8 mouse cellular contexts compared by ENCODE assay signal in genomic region chr13:25020540-25020892, GRCm38 (mm10). TPM values are rescaled to one million over a fixed set of nuclear protein-coding genes. Genes with fewer than 3 reads are reported as not detected.
DNase-seq lines count a peak whose midpoint lies in the region; ATAC-seq lines count a peak whose summit lies in the region.

No protein-coding gene starts in this region.

- no peaks in the 10 kb centered on the region for H3K27me3 ChIP-seq in kidney, embryonic 15.5 days
- peaks cover 3% of the 10 kb centered on the region; the same call in 1 of the 2 replicates for H3K27me3 ChIP-seq in embryonic facial prominence, embryonic 10.5 days (replicated peaks; ENCODE audit: low read depth, poor library complexity, severe bottlenecking)
- no peaks in the 10 kb centered on the region for H3K27me3 ChIP-seq in hindbrain, embryonic 13.5 days

- H3K4me3 ChIP-seq in kidney, embryonic 15.5 days (replicated peaks): peak overlapping the region; percentile 82
- peak overlapping the region; percentile 91 for H3K4me3 ChIP-seq in embryonic facial prominence, embryonic 10.5 days
- H3K4me3 ChIP-seq in hindbrain, embryonic 13.5 days: peak overlapping the region; percentile 93

- H3K27ac ChIP-seq in kidney, embryonic 15.5 days: peak overlapping the region; percentile 80
- H3K27ac ChIP-seq in embryonic facial prominence, embryonic 10.5 days (replicated peaks): peak overlapping the region; percentile 93
- peak overlapping the region; percentile 90 for H3K27ac ChIP-seq in hindbrain, embryonic 13.5 days

- WGBS in kidney, embryonic 15.5 days: 42% methylated on average over 4 of the region's 4 CpGs
- 59% methylated on average over 4 of the region's 4 CpGs for WGBS in embryonic facial prominence, embryonic 10.5 days
- 60% methylated on average over 4 of the region's 4 CpGs for WGBS in hindbrain, embryonic 13.5 days

- H3K9me3 ChIP-seq in kidney, embryonic 15.5 days (replicated peaks): no peaks in the 10 kb centered on the region
- no peaks in the 10 kb centered on the region for H3K9me3 ChIP-seq in embryonic facial prominence, embryonic 10.5 days
- H3K9me3 ChIP-seq in hindbrain, embryonic 13.5 days: no peaks in the 10 kb centered on the region

- H3K36me3 ChIP-seq in kidney, embryonic 15.5 days: peaks cover 7% of the 10 kb centered on the region; the same call in 1 of the 2 replicates
- H3K36me3 ChIP-seq in embryonic facial prominence, embryonic 10.5 days (replicated peaks): peaks cover 19% of the 10 kb centered on the region
- peaks cover 9% of the 10 kb centered on the region for H3K36me3 ChIP-seq in hindbrain, embryonic 13.5 days

- peaks cover 22% of the 10 kb centered on the region for H3K4me1 ChIP-seq in kidney, embryonic 15.5 days
- peaks cover 22% of the 10 kb centered on the region for H3K4me1 ChIP-seq in embryonic facial prominence, embryonic 10.5 days
- peaks cover 24% of the 10 kb centered on the region for H3K4me1 ChIP-seq in hindbrain, embryonic 13.5 days (replicated peaks)

- peak overlapping the region; percentile 89 for H3K4me2 ChIP-seq in kidney, embryonic 15.5 days
- peak overlapping the region; percentile 86 for H3K4me2 ChIP-seq in hindbrain, embryonic 13.5 days

- peak; percentile 44; the same call in 1 of the 2 replicates for ATAC-seq in kidney, embryonic 15.5 days (replicated peaks; ENCODE audit: low FRiP score)
- ATAC-seq in hindbrain, embryonic 13.5 days (ENCODE audit: low FRiP score): peak; percentile 38; the same call in 1 of the 2 replicates
- ATAC-seq in megakaryocyte progenitor cell, adult 5-6 weeks (replicated peaks; ENCODE audit: poor library complexity): peak; percentile 8

- peak overlapping the region; percentile 82 for H3K9ac ChIP-seq in kidney, embryonic 15.5 days
- H3K9ac ChIP-seq in hindbrain, embryonic 13.5 days: peak overlapping the region; percentile 94

- no peak for DNase-seq in kidney, adult 8-10 months
- no peak for DNase-seq in embryonic facial prominence, embryonic 10.5 days (ENCODE audit: low spot score)
- DNase-seq in MN1 (ENCODE audit: low spot score): no peak
- no peak for DNase-seq in retina, embryonic 14.5 days (ENCODE audit: low spot score)
- DNase-seq in thymus, postnatal 36 days: no peak

RNA-seq across cellular contexts. Expression of gene Mrs2, which starts 0.3 kb away (rescaled TPM):
- polyA plus RNA-seq in kidney, embryonic 15.5 days (2015; fragmentation: Nextera tagmentation; extraction: Ambion mirVana): 15.1 and 17.4 TPM in 2 replicates
- polyA plus RNA-seq in embryonic facial prominence, embryonic 10.5 days (2016; fragmentation: Nextera tagmentation; extraction: Ambion mirVana): 18.2 and 20.2 TPM in 2 replicates
- polyA plus RNA-seq in hindbrain, embryonic 13.5 days (2015; fragmentation: Nextera tagmentation; extraction: Ambion mirVana): 18.1 and 19.8 TPM in 2 replicates
- total RNA-seq in megakaryocyte progenitor cell, adult 5-6 weeks (2015): 20.8 and 31.7 TPM in 2 replicates
- total RNA-seq in megakaryocyte progenitor cell, adult 5-6 weeks (2017): 11.7 and 12.2 TPM in 2 replicates

RNA-seq across cellular contexts. Expression of gene Dcdc2a, which starts 35.3 kb away (rescaled TPM):
- 40.0 and 45.1 TPM in 2 replicates for polyA plus RNA-seq in kidney, embryonic 15.5 days (2015; fragmentation: Nextera tagmentation; extraction: Ambion mirVana)
- polyA plus RNA-seq in embryonic facial prominence, embryonic 10.5 days (2016; fragmentation: Nextera tagmentation; extraction: Ambion mirVana): 2.4 and 3.5 TPM in 2 replicates
- polyA plus RNA-seq in hindbrain, embryonic 13.5 days (2015; fragmentation: Nextera tagmentation; extraction: Ambion mirVana): 2.9 and 5.0 TPM in 2 replicates
- not detected in 2 replicates for total RNA-seq in megakaryocyte progenitor cell, adult 5-6 weeks (2015)
- not detected in 2 replicates for total RNA-seq in megakaryocyte progenitor cell, adult 5-6 weeks (2017)
